Mouse (Mus musculus) kidney, adult 11 months (tissue): ENCODE results near the gene Nrxn1.

Experiments
- DNase-seq: peaks from one replicate; pipeline ENCODE4 v3.0.0; 2022

Gene Nrxn1

GRCm38 (mm10) chr17:90638970-90639524 is 453.8 kb downstream of the Nrxn1 start:
- no peak for DNase-seq

GRCm38 (mm10) chr17:90638183-90638727 is 454.6 kb downstream of the Nrxn1 start:
- no peak for DNase-seq

DNA sequence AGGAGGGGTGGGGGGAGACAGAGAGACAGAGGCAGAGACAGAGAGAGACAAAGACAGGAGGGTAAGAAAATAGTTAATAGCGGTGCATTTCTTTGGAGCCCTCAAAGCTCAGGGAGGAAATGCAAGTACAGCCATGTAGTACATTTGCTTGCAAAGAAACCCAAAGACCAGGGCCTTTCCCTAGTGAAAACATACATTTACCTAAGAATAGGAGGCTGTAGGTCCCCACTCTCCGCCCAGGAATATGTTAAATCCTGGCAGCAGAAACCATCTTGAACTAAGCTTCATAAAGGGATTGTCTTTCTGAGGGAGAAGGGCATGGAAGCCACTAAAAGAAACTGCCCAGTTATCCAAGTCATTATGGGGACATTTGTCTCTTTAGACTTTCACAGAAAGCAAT is 461.5 kb downstream of the Nrxn1 start:
- DNase-seq: no peak

- peak; percentile 4 for DNase-seq
Observed at GRCm38 (mm10) chr17:90629851-90630250, 463.0 kb downstream of the Nrxn1 start.

DNA sequence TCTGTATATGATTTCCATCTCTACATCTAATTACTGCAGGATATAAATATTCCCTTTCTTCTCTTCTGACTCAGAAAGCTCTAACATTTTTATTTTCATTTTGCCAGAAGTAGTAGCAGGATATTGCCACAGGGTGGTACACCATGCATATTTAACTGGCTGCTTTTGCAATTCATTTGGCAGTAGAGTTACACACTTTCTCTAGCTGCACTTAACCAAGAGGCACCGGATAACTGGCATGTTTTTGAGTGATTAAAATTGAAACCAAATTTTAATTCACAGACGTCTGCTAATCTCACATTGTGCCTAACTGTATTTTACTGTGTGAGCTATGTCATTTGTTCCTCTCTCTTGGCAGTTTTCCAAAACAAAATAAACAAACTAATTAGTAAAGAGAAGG is 464.4 kb downstream of the Nrxn1 start:
- DNase-seq: no peak

DNA sequence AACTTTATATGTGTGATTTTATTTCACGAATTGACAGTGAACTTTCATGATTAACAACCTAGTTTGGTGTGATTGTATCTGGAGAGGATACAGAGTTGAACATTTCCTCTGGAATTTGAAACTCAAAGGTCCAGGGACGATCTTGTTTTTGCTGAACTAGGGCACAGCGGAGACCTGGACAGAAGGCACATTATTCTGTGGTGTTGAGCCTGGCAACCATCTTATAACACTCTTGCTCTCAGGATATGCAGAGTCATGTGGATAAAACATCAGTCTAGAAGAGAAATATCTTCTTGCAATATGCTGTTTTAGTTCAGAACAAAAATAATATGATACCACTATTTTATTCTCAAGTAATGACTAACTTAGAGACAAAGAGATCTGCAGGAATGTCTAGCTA is 464.9 kb downstream of the Nrxn1 start:
- DNase-seq: no peak

GRCm38 (mm10) chr17:90627395-90627794 is 465.5 kb downstream of the Nrxn1 start:
- no peak for DNase-seq

- DNase-seq: no peak
Observed at GRCm38 (mm10) chr17:90624591-90625266, 468.1 kb downstream of the Nrxn1 start.

- no peak for DNase-seq
Observed at GRCm38 (mm10) chr17:90621828-90622227, 471.0 kb downstream of the Nrxn1 start.

- DNase-seq: no peak
Observed at GRCm38 (mm10) chr17:90615019-90615418, 477.9 kb downstream of the Nrxn1 start.

DNA sequence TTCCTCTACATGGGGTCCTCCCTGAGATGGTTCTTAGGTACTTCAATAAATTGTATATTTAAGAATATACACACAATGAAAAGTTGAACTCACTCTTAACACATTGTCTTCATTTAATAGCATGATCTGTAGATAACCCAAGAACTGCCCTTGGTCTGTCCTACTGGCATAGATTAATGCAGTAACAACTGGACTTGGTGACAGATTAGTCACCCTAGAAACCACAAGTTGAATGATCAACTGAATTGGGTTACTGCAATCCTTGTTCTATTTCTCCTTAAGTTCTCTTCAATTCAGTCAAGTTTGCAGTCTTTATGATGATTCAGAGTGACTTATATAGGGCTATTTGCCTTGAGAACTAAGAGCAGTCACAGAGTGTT is 485.5 kb downstream of the Nrxn1 start:
- no peak for DNase-seq

- no peak for DNase-seq
Observed at GRCm38 (mm10) chr17:90606718-90607426, 486.0 kb downstream of the Nrxn1 start.

- DNase-seq: no peak
Observed at GRCm38 (mm10) chr17:90599570-90600524, 493.0 kb downstream of the Nrxn1 start.

- no peak for DNase-seq
Observed at GRCm38 (mm10) chr17:90594798-90595533, 497.9 kb downstream of the Nrxn1 start.

- no peak for DNase-seq
Observed at GRCm38 (mm10) chr17:90586891-90587290, 506.0 kb downstream of the Nrxn1 start.

GRCm38 (mm10) chr17:90584666-90585195 is 508.1 kb downstream of the Nrxn1 start:
- DNase-seq: no peak

- DNase-seq: no peak
Observed at GRCm38 (mm10) chr17:90583826-90584534, 508.9 kb downstream of the Nrxn1 start.

- no peak for DNase-seq
Observed at GRCm38 (mm10) chr17:90583196-90583595, 509.7 kb downstream of the Nrxn1 start.

- no peak for DNase-seq
Observed at GRCm38 (mm10) chr17:90569877-90570276, 523.0 kb downstream of the Nrxn1 start.

- DNase-seq: no peak
Observed at GRCm38 (mm10) chr17:90565186-90565585, 527.7 kb downstream of the Nrxn1 start.

DNA sequence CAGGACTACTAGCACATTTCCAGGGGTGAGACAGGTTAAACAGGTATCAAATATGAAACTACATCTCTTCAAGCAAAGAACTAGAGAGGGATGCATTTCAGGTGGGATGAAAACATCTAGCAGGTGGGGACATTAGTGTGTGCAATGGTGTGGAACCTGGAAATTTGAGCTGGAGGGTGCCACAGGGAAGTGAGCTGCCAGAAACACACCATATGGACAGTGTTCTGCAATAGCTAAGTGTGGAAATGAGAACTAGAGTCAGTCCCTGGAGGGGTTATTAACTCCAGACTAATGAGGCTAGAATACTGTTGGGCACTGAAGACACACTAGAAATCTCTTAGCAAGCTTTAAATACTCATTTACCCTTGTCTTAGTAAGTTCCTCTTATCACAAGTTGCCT is 536.5 kb downstream of the Nrxn1 start:
- DNase-seq: no peak
